Mouse (Mus musculus) liver, embryonic 14.5 days (tissue): ENCODE measurements around the gene Gm17387.

Source experiments
- CTCF ChIP-seq: IDR thresholded peaks from 2 replicates; pipeline ENCODE4 v1.5.1; 2016; ENCODE audit warnings: antibody characterized with exemption, low read depth, control low read depth
- EP300 ChIP-seq: IDR thresholded peaks from 2 replicates; pipeline ENCODE4 v1.6.1; 2016; ENCODE audit warnings: antibody characterized with exemption, low read depth

GRCm38 (mm10) chr7:141061269-141061692, 32.4 kb downstream of the Gm17387 start:
- TF ChIP-seq EP300: no peak
- no peak for TF ChIP-seq CTCF
